Mouse (Mus musculus): Measurements from ENCODE around the gene Dhrs4. TPM values are rescaled to one million over a fixed set of nuclear protein-coding genes. Genes with fewer than 3 reads are reported as not detected.

Dhrs4 gene
- polyA plus RNA-seq, 1 experiment from 2014 or later: 58.3 TPM

DNA sequence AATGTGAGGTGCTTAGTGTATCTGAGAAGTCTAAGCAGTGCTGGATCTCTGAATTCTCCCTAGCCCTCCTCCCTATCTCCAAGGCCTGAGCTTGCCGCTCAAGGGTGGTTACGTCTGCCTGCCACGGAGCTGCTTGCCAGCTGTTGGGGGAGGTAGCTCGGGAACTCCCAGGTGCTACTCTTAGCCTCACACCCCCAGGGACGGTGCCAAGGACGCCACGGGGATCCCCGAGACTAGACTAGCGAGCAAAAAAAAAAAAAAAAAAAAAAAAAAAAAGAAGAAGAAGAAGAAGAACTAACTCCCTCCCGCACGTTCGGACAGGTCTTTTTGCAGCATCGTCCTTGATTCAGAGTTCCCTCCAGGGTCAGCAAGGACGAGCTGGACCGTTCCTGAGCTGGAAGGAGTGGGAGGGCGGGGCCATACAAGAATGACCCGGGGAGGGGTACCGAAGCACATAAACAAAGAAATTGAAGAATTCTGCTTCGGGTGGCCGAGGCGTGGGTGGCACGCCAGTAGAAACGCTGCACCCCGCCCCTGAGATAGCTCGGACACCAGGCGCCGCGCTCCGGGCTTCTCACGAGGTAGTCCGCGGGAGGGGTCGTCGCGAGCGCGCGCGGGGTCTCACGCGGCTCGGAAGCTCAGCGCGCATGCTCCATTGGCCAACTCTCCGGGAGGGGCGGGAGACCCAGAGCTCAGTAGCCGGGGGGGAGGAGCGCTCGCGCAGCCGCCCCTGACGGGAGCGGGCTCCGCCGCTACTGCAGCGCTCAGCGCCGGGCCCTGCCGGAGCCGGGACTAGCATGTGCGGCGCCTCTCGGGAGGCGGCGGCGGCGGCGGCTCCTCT, 12.0 kb downstream of the Dhrs4 start, which contains the start of gene Carmil3:
TSS of gene Carmil3 (plus strand) at position 291 of the 841 bp plus-strand sequence.
- peak within 1 kb of the TSS; percentile 74 for H3K9ac ChIP-seq (replicated peaks; ENCODE audit: low read length)
- H3K27ac ChIP-seq (replicated peaks; ENCODE audit: low read depth, low read length): peak within 1 kb of the TSS; percentile 52
- H3K36me3 ChIP-seq (replicated peaks; ENCODE audit: control insufficient read depth, insufficient read depth, low read depth, low read length): no peaks in the 10 kb centered on the region; the same call in 1 of the 2 replicates
- DNase-seq (ENCODE audit: low spot score): peak; percentile 86
- peak within 1 kb of the TSS; percentile 63 for H3K4me3 ChIP-seq (ENCODE audit: low read depth, low read length)
- under 1% methylated on average over 64 of the region's 68 CpGs for WGBS
- no peaks in the 10 kb centered on the region for H3K4me1 ChIP-seq (ENCODE audit: control insufficient read depth, insufficient read depth, low read length)
- no peaks in the 10 kb centered on the region for H3K9me3 ChIP-seq (replicated peaks; ENCODE audit: control insufficient read depth, low read length)
- ATAC-seq (replicated peaks; ENCODE audit: insufficient number of reproducible peaks, low FRiP score, low TSS enrichment, low read depth): peak; percentile 82
- H3K27me3 ChIP-seq (ENCODE audit: control insufficient read depth, insufficient read depth, low read length): no peaks in the 10 kb centered on the region
- H3K4me2 ChIP-seq (ENCODE audit: low read depth, low read length): peak within 1 kb of the TSS; percentile 94

- Histone ChIP-seq H3K4me1 (ENCODE audit: control insufficient read depth, insufficient read depth, low read length) (no peaks in the 10 kb centered on the region), H3K4me3 (ENCODE audit: low read depth, low read length) (peak overlapping the region; percentile 63), H3K27me3 (ENCODE audit: control insufficient read depth, insufficient read depth, low read length) (no peaks in the 10 kb centered on the region), H3K9me3 (replicated peaks; ENCODE audit: control insufficient read depth, low read length) (no peaks in the 10 kb centered on the region), H3K9ac (replicated peaks; ENCODE audit: low read length) (peak overlapping the region; percentile 74), H3K27ac (replicated peaks; ENCODE audit: low read depth, low read length) (peak overlapping the region; percentile 52), H3K4me2 (ENCODE audit: low read depth, low read length) (peak overlapping the region; percentile 94), H3K36me3 (replicated peaks; ENCODE audit: control insufficient read depth, insufficient read depth, low read depth, low read length) (no peaks in the 10 kb centered on the region; the same call in 1 of the 2 replicates)
- 0% methylated on average over 25 of the region's 30 CpGs for WGBS
- peak; percentile 82 for DNase-seq (ENCODE audit: low spot score)
- ATAC-seq (replicated peaks; ENCODE audit: insufficient number of reproducible peaks, low FRiP score, low TSS enrichment, low read depth): peak; percentile 84
These were observed 12.8 kb downstream of the Dhrs4 start for GRCm38 (mm10) chr14:55491291-55491833.

DNA sequence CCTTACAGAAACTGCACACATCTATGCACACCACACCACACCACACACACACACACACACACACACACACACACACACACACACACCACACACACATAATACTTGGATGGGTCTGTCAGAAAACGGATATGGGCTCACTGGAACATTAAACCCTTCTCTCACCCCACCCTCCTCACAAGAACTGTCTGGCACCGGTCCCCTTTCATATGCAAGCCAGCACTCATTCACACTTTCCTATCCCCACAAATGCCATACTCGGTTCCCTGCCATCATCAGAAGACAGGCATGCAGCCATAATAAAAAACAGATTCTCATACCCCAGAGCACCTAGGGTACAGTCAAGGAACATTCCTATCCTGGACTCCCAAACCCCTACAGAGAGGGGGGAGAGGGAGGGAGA, 13.5 kb downstream of the Dhrs4 start:
- 41% methylated on average over 3 of the region's 3 CpGs for WGBS
- H3K9me3 ChIP-seq (replicated peaks; ENCODE audit: control insufficient read depth, low read length): no peaks in the 10 kb centered on the region
- DNase-seq (ENCODE audit: low spot score): no peak
- no peak for ATAC-seq (replicated peaks; ENCODE audit: insufficient number of reproducible peaks, low FRiP score, low TSS enrichment, low read depth)
- no peaks in the 10 kb centered on the region for H3K27me3 ChIP-seq (ENCODE audit: control insufficient read depth, insufficient read depth, low read length)
- H3K9ac ChIP-seq (replicated peaks; ENCODE audit: low read length): no peak overlapping the region
- no peaks in the 10 kb centered on the region; the same call in 1 of the 2 replicates for H3K36me3 ChIP-seq (replicated peaks; ENCODE audit: control insufficient read depth, insufficient read depth, low read depth, low read length)
- H3K4me1 ChIP-seq (ENCODE audit: control insufficient read depth, insufficient read depth, low read length): no peaks in the 10 kb centered on the region
- H3K4me3 ChIP-seq (ENCODE audit: low read depth, low read length): no peak overlapping the region
- no peak overlapping the region for H3K27ac ChIP-seq (replicated peaks; ENCODE audit: low read depth, low read length)
- H3K4me2 ChIP-seq (ENCODE audit: low read depth, low read length): no peak overlapping the region; the same call in 1 of the 2 replicates

DNA sequence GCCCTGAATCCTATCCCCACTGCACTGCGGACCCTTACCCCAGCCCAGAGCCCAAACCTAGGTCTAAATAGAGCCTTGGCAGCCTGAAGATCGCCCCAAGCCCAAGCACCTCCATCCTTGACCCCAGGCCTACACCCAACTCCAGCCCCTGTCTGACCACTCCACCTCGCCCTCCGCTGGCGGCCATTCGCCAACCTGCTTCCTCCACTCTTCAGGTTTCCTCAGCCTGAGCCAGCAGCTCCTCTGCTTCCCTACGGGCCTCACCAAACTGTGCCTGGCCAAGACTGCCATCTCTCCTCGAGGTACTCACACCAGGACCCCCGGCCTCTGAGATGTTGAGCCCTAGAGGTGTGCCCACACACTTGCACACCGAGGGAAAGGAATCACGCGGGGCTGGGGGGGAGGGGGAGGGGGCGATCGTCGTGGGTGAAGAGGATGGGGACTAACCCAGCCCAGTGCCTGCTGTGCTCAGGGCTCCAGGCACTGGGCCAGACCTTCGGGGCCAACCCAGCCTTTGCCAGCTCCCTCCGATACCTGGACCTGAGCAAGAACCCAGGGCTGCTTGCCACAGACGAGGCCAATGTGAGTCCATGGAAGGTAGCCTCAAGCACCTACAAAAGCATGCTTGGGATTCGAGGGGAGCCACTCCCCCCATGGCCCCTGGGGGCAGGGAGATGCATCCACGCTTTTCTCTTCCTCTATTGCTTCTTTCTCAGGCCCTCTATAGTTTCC, 17.1 kb downstream of the Dhrs4 start:
- Histone ChIP-seq H3K9ac (replicated peaks; ENCODE audit: low read length) (no peak overlapping the region), H3K4me2 (ENCODE audit: low read depth, low read length) (no peak overlapping the region), H3K9me3 (replicated peaks; ENCODE audit: control insufficient read depth, low read length) (no peaks in the 10 kb centered on the region), H3K27ac (replicated peaks; ENCODE audit: low read depth, low read length) (no peak overlapping the region), H3K27me3 (ENCODE audit: control insufficient read depth, insufficient read depth, low read length) (no peaks in the 10 kb centered on the region), H3K36me3 (replicated peaks; ENCODE audit: control insufficient read depth, insufficient read depth, low read depth, low read length) (no peaks in the 10 kb centered on the region; the same call in 1 of the 2 replicates), H3K4me3 (ENCODE audit: low read depth, low read length) (no peak overlapping the region), H3K4me1 (ENCODE audit: control insufficient read depth, insufficient read depth, low read length) (no peaks in the 10 kb centered on the region)
- WGBS: 73% methylated on average over 18 of the region's 20 CpGs
- no peak for ATAC-seq (replicated peaks; ENCODE audit: insufficient number of reproducible peaks, low FRiP score, low TSS enrichment, low read depth)
- DNase-seq (ENCODE audit: low spot score): no peak

DNA sequence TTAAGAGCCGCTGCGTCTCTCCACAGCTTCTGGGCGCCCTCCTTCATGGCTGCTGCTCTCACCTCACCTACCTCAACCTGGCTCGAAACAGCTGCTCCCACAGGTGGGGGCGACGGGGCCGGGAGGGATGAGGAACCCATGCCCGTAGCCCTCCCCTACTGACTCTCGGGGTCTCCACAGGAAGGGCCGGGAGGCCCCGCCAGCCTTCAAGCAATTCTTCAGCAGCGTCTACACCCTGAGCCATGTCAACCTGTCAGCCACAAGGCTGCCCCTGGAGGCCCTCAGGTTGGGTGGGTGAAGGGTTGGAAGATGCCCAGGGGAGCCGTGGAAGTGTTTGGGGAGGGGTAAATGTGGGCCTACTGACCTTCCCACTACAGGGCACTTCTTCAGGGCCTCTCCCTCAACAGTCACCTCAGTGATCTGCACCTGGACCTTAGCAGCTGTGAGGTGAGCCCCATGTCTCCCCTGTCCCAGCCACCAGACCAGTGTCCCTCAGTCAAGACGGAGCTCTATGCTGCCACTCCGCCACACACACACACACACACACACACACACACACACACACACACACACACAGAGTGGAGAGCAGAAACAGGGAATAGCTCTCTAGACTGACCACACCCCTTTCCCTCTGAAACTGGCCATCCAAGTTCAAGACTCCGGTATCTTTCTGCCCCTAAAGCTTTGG, 18.3 kb downstream of the Dhrs4 start:
- no peak for DNase-seq (ENCODE audit: low spot score)
- Histone ChIP-seq H3K27me3 (ENCODE audit: control insufficient read depth, insufficient read depth, low read length) (no peaks in the 10 kb centered on the region), H3K4me1 (ENCODE audit: control insufficient read depth, insufficient read depth, low read length) (no peaks in the 10 kb centered on the region), H3K9ac (replicated peaks; ENCODE audit: low read length) (no peak overlapping the region), H3K9me3 (replicated peaks; ENCODE audit: control insufficient read depth, low read length) (no peaks in the 10 kb centered on the region), H3K4me3 (ENCODE audit: low read depth, low read length) (no peak overlapping the region), H3K27ac (replicated peaks; ENCODE audit: low read depth, low read length) (no peak overlapping the region), H3K4me2 (ENCODE audit: low read depth, low read length) (no peak overlapping the region), H3K36me3 (replicated peaks; ENCODE audit: control insufficient read depth, insufficient read depth, low read depth, low read length) (no peaks in the 10 kb centered on the region; the same call in 1 of the 2 replicates)
- 62% methylated on average over 16 of the region's 16 CpGs for WGBS
- ATAC-seq (replicated peaks; ENCODE audit: insufficient number of reproducible peaks, low FRiP score, low TSS enrichment, low read depth): 0 out of 2 replicates have a peak, but pooled peaks have one; percentile 32

GRCm38 (mm10) chr14:55497449-55497821, 18.9 kb downstream of the Dhrs4 start:
- no peaks in the 10 kb centered on the region for H3K9me3 ChIP-seq (replicated peaks; ENCODE audit: control insufficient read depth, low read length)
- ATAC-seq (replicated peaks; ENCODE audit: insufficient number of reproducible peaks, low FRiP score, low TSS enrichment, low read depth): peak; percentile 37; the same call in 1 of the 2 replicates
- H3K4me2 ChIP-seq (ENCODE audit: low read depth, low read length): no peak overlapping the region
- no peaks in the 10 kb centered on the region for H3K4me1 ChIP-seq (ENCODE audit: control insufficient read depth, insufficient read depth, low read length)
- no peak overlapping the region for H3K27ac ChIP-seq (replicated peaks; ENCODE audit: low read depth, low read length)
- peak; percentile 86 for DNase-seq (ENCODE audit: low spot score)
- H3K9ac ChIP-seq (replicated peaks; ENCODE audit: low read length): peak overlapping the region; percentile 37; the same call in 1 of the 2 replicates
- 28% methylated on average over 6 of the region's 6 CpGs for WGBS
- H3K4me3 ChIP-seq (ENCODE audit: low read depth, low read length): no peak overlapping the region
- H3K36me3 ChIP-seq (replicated peaks; ENCODE audit: control insufficient read depth, insufficient read depth, low read depth, low read length): no peaks in the 10 kb centered on the region; the same call in 1 of the 2 replicates
- no peaks in the 10 kb centered on the region for H3K27me3 ChIP-seq (ENCODE audit: control insufficient read depth, insufficient read depth, low read length)

DNA sequence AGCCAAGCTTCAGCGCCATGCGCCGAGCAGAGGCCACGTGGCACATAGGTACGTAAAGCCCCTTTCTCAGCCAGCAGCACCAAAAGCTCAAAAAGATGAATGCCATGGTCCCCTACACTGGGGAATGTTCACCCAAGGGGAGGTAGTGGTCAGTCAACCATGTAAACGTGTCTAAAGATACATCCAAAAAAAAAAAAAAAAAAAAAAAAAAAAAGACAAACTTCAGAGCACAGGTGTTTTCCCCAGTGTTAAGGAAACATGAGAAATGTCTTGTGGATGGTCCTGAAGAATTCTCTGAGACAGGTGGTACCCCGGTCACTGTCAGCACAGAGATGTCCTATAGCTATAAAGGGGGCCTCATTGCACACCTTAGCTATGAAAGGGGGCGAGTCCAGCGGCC, 27.1 kb downstream of the Dhrs4 start:
- H3K36me3 ChIP-seq (replicated peaks; ENCODE audit: control insufficient read depth, insufficient read depth, low read depth, low read length): no peaks in the 10 kb centered on the region
- no peaks in the 10 kb centered on the region for H3K9me3 ChIP-seq (replicated peaks; ENCODE audit: control insufficient read depth, low read length)
- H3K4me2 ChIP-seq (ENCODE audit: low read depth, low read length): no peak overlapping the region
- H3K4me1 ChIP-seq (ENCODE audit: control insufficient read depth, insufficient read depth, low read length): no peaks in the 10 kb centered on the region
- no peak overlapping the region for H3K9ac ChIP-seq (replicated peaks; ENCODE audit: low read length)
- no peak overlapping the region for H3K27ac ChIP-seq (replicated peaks; ENCODE audit: low read depth, low read length)
- WGBS: 87% methylated on average over 9 of the region's 9 CpGs
- DNase-seq (ENCODE audit: low spot score) (no peak), ATAC-seq (replicated peaks; ENCODE audit: insufficient number of reproducible peaks, low FRiP score, low TSS enrichment, low read depth) (no peak)
- no peaks in the 10 kb centered on the region for H3K27me3 ChIP-seq (ENCODE audit: control insufficient read depth, insufficient read depth, low read length)
- no peak overlapping the region for H3K4me3 ChIP-seq (ENCODE audit: low read depth, low read length)
